Mouse (Mus musculus) MEL (cell line): ENCODE measurements around the gene Fam43a.

ENCODE experiments used
- CHD2 ChIP-seq: IDR thresholded peaks from 2 replicates; pipeline ENCODE4 v1.6.1; 2011; ENCODE audit warnings: low read length, improper control_type of control experiment
- CTCF ChIP-seq, 3 experiments: IDR thresholded peaks in 2 of 3; conservative IDR thresholded peaks in 1 of 3; 2 replicates each; pipeline ENCODE4 v1.5.1; 2011 to 2012; ENCODE audit warnings: low read length in 3 of 3, low read depth in 2 of 3, mild to moderate bottlenecking in 2 of 3, improper control_type of control experiment in 1 of 3, inconsistent platforms in 1 of 3, mixed read lengths in 1 of 3, moderate library complexity in 1 of 3; ENCODE audit not compliant: control insufficient read depth in 1 of 3, insufficient read depth in 1 of 3, poor library complexity in 1 of 3, severe bottlenecking in 1 of 3
- EP300 ChIP-seq, 2 experiments: IDR thresholded peaks; 2 replicates each; pipeline ENCODE4 v1.6.1; 2011; ENCODE audit warnings: improper control_type of control experiment in 2 of 2, low read length in 2 of 2, low read depth in 1 of 2, mild to moderate bottlenecking in 1 of 2
- GATA1 ChIP-seq: IDR thresholded peaks from 2 replicates; pipeline ENCODE4 v1.6.1; 2011; ENCODE audit warnings: low read depth, low read length, improper control_type of control experiment
- MAFK ChIP-seq: IDR thresholded peaks from 2 replicates; pipeline ENCODE4 v1.6.1; 2011; ENCODE audit warnings: low read depth, mild to moderate bottlenecking, low read length, improper control_type of control experiment, borderline replicate concordance
- MEF2A ChIP-seq: IDR thresholded peaks from 2 replicates; pipeline ENCODE4 v1.6.1; 2014; ENCODE audit warnings: low read depth, mild to moderate bottlenecking, inconsistent platforms, low read length, improper control_type of control experiment; ENCODE audit not compliant: poor library complexity, insufficient replicate concordance, severe bottlenecking; ENCODE audit errors: extremely low read depth
- MXI1 ChIP-seq: IDR thresholded peaks from 2 replicates; pipeline ENCODE4 v1.6.1; 2011; ENCODE audit warnings: mild to moderate bottlenecking, low read depth, low read length, improper control_type of control experiment
- POLR2A ChIP-seq, 2 experiments: IDR thresholded peaks; 2 replicates each; pipeline ENCODE4 v1.6.1; 2011 to 2012; ENCODE audit warnings: low read length in 2 of 2, mild to moderate bottlenecking in 2 of 2, control low read depth in 1 of 2, improper control_type of control experiment in 1 of 2, low read depth in 1 of 2, moderate library complexity in 1 of 2; ENCODE audit not compliant: control insufficient read depth in 1 of 2, insufficient read depth in 1 of 2, poor library complexity in 1 of 2
- UBTF ChIP-seq: IDR thresholded peaks from 2 replicates; pipeline ENCODE4 v1.6.1; 2012; ENCODE audit warnings: low read depth, mild to moderate bottlenecking, inconsistent platforms, low read length, improper control_type of control experiment, moderate library complexity, borderline replicate concordance; ENCODE audit not compliant: insufficient read depth
- ZMIZ1 ChIP-seq: IDR thresholded peaks from 2 replicates; pipeline ENCODE4 v1.6.1; 2012; ENCODE audit warnings: low read depth, mild to moderate bottlenecking, inconsistent platforms, low read length, improper control_type of control experiment, moderate library complexity

GRCm38 (mm10) chr16:30560601-30561000, 38.9 kb upstream of the Fam43a start:
- TF ChIP-seq CHD2 (no peak), GATA1 (no peak), MEF2A (no peak), CTCF (IDR thresholded peaks at IDR 0.05 in 2 of 3, conservative IDR thresholded peaks at IDR 0.05 in 1 of 3; ENCODE audit: control insufficient read depth in 1 of 3, insufficient read depth in 1 of 3, low read depth in 2 of 3, low read length in 3 of 3, poor library complexity in 1 of 3, severe bottlenecking in 1 of 3) (no peak), UBTF (no peak), MXI1 (no peak), POLR2A (IDR thresholded peaks at IDR 0.05; ENCODE audit: control insufficient read depth in 1 of 2, insufficient read depth in 1 of 2, low read depth in 1 of 2, low read length in 2 of 2, poor library complexity in 1 of 2) (no peak), ZMIZ1 (no peak), EP300 (IDR thresholded peaks at IDR 0.05; ENCODE audit: low read depth in 1 of 2, low read length in 2 of 2) (no peak), MAFK (no peak)
